Mouse (Mus musculus): ENCODE measurements around the gene Smyd3.
"Not testable (repeated sequence)": the region's sequence is repeated elsewhere in the genome, so short reads cannot be mapped to it uniquely, and the experiment has no call there.

The Smyd3 gene

DNA sequence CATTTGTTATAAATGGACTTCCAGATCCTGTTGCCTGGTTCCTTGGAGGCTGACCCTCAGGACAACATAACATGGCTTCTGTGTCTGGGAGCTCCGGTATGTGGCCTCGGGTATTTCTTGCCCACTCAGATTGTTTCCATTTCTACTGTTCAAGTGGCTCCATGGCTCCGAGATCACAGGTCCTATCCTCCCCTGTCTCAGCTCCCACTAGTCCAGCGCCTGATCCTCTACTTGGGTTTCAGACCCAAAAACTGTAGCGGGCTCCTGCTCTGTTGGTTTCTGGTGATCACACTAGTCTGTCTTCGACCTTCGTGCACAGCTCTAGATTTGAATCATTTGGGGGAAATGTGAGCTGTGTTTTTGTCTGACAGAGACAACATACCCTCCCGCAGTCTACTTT is 347.3 kb downstream of the Smyd3 start:
- DNase-seq (ENCODE audit: low read depth, low spot score): no peak

- no peak for DNase-seq (ENCODE audit: low read depth, low spot score)
These were observed 348.1 kb downstream of the Smyd3 start for GRCm38 (mm10) chr1:179169749-179170148.

DNA sequence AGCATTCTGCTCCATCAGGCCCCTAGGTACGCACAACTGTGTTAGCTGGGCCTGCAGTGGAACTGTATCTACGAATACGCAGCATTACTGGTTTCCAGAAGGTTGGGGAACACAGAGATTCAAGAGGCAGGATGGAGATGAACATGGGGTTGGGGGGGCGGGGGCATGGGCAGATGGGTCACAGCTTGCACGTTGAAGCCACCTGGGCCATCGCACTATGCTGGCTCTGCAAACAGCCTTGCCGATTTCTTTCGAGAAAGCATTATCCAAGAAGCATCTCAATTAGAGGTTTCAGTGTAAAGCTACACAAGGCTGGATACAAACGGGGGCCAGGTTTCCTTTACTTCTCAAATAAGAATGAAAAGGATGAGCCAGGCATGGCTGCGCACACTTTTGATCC is 348.7 kb downstream of the Smyd3 start:
- no peak for DNase-seq (ENCODE audit: low read depth, low spot score)

GRCm38 (mm10) chr1:179164219-179164618 is 353.6 kb downstream of the Smyd3 start:
- DNase-seq (ENCODE audit: low read depth, low spot score): not testable (repeated sequence)

- DNase-seq (ENCODE audit: low read depth, low spot score): not testable (repeated sequence)
These were observed 355.1 kb downstream of the Smyd3 start for GRCm38 (mm10) chr1:179162752-179163151.

GRCm38 (mm10) chr1:179161947-179162346 is 355.9 kb downstream of the Smyd3 start:
- DNase-seq (ENCODE audit: low read depth, low spot score): no peak

- DNase-seq (ENCODE audit: low read depth, low spot score): no peak
These were observed 357.1 kb downstream of the Smyd3 start for GRCm38 (mm10) chr1:179160697-179161096.

DNA sequence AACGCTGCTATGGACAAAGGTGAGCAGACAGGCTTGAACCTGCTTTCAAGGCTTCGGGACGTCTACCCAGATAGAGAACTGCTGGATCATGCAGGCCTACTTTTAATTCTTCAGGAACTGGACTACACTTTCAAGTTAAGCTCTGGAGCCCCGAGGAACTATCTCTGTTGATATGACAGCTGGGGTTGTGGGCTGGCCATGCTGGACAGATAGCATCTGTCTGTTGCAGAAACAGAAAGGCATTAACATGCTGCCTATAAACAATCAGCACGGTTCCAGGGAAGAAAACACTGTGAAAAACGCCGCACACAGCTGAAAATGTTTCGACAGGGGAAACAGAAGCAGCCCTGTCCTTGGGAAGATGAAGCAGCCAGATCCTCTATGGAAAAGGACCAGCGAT is 365.5 kb downstream of the Smyd3 start:
- DNase-seq (ENCODE audit: low read depth, low spot score): no peak

DNA sequence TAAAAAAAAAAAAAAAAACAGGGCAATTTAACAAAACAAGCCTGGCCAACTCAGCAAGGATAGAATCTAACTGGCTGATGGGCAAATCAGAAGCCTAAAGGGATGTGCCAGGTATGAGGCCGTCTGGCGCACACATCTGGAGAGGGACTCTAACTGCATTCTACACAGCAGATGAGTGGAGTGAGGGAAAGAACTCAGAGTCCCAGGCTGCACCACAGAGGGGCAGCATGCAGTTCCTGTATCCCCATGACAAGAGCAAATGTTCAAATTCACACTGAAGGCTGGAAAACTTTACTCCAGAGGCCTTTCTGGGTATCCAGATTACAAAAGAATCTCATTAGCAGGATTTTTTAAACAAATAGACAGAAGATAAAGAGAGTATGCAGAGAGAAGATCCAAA is 366.6 kb downstream of the Smyd3 start:
- no peak for DNase-seq (ENCODE audit: low read depth, low spot score)

DNA sequence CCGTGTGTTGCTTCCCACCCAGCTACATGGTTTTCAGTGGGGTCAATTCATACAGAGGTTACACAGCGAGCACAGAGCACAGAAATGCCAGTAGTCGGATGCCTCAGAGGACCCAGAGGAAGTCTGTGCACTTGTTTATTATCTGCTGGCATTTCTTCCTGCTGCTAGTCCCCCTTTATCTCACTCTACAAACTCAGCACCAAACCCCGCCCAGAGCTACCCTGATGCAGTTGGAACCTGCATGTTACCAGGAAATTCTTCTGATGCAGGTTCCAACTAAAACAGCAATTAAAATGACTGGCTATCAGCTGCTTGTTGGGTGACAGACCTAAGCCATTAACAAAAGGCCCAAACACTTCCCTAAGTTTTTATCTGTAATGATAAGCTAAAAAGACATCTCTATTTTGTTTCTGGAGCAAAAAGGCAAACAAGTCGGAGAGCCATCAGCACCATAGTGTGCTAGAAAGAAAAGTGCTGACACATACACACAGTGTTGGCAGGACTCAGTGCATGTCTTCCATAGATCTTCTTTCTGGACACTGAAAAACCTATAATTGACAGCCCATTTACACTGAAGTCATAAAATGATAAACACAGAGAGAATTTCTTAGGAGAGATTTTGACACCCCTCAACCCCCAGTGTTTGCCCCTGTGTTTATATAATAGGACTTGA is 368.2 kb downstream of the Smyd3 start:
- no peak for DNase-seq (ENCODE audit: low read depth, low spot score)

- DNase-seq (ENCODE audit: low read depth, low spot score): no peak
These were observed 371.1 kb downstream of the Smyd3 start for GRCm38 (mm10) chr1:179146730-179147167.

DNA sequence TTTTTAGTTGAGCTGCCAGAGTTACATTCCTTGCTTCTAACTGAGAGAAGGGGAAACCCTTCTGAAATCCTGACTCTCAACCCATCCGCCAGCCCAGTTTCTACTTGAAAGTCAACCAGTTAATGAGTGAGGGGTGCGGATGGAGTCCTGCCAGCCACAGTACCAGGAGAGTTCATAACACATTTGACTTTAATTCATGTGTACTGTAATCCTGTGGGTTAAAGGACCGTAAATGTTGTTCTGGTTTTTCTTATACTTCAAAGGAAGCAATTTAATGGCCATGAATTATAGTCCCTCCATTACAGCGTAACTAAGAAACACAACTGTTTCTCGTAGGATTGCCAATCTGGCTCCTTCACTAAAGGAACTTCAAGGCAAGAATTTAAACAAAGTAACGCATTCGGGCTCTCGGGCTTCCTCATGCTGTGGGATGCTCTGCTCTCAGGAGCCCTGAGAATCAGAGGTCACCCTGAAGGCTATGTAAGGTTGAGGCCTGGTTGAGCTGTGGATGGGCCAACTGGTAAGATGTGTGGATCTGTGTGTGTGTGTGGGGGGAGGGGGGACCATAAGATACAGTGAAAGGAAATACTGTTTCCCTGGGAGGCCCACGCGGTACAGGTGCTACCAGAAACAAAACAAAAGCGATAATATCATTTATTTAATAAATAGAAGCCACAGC is 374.5 kb downstream of the Smyd3 start:
- no peak for DNase-seq (ENCODE audit: low read depth, low spot score)

DNA sequence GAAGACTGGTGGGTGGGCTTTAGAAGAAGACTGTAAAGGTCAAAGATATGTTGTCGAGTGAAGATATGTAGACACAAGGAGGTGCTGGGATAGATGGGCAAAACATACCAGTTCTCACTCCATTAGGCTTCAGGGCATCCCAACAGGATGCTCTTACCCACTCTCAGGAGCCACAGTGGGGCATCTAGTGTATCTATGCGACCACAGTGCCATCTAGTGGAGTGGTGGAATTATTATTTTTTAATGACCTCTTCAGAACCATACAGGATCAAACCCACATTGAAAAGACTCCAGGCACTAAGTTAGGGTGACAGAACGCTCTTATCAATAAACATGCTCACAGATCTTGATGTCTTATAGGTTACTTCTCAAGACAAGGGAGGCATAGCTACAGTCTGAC is 375.7 kb downstream of the Smyd3 start:
- peak; percentile 53 for DNase-seq (ENCODE audit: low read depth, low spot score)

DNA sequence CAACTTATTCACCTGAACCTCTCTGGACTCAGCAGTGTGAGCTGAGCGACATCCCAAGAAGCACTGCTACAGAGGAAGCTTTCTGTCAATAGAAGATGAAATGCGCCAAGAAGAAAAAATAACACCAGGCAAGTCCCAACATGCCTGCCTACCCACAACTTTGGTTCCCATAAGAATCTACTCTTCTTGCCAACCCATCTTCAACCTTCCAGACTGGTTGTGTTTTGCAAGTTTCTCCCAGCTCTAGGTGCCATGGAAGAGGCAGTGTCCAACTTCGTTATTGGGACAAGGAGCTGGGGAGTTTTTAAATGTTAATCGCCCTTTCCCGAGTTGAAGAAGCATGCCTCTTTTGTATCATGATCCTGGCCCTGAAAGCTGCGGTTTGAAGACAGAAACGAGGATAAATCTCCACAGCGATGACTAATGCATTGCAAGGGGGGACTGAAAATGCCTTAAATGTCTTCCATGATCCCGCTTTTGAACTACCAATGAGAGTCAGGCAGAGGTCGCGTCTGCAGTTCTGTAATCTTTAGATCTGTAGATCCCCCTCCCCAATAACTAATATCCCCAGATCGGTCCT is 376.7 kb downstream of the Smyd3 start:
- no peak for DNase-seq (ENCODE audit: low read depth, low spot score)

DNA sequence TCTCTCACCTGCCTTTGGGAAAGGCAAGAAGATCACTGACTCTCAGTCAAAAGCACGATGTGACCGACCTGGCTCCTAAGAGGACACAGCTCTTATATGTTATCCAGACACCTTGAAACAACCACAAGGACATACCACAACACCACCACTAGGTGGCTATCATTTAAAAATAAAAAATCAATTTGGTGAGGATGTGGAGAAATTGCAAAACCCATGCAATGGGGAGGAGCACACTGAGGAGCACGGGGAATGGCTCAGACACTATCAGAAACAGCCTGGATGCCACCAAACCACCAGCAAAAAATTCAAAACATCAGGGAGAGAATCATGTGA is 380.7 kb downstream of the Smyd3 start:
- DNase-seq (ENCODE audit: low read depth, low spot score): no peak

- DNase-seq (ENCODE audit: low read depth, low spot score): no peak
These were observed 381.2 kb downstream of the Smyd3 start for GRCm38 (mm10) chr1:179136461-179137144.

GRCm38 (mm10) chr1:179129995-179130394 is 387.8 kb downstream of the Smyd3 start:
- no peak for DNase-seq (ENCODE audit: low read depth, low spot score)

DNA sequence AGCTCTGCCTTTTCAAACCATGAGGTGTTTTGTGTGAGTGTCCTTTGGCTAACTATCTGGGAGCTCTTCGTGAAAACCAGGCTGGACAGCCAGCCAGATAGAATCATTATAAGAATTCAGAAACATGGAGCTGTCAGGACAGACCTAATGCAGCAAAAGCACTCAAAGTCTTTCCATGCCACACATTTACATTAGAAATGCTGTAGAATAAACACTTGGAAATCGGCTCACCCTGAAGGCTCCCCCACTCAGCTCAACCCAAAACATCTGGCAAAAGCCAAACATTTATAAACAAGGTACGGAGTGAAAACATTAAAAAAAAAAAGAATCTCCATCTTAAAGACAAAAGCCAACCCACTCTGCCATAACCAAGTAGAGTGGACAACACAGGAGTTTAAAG is 391.6 kb downstream of the Smyd3 start:
- DNase-seq (ENCODE audit: low read depth, low spot score): no peak

DNA sequence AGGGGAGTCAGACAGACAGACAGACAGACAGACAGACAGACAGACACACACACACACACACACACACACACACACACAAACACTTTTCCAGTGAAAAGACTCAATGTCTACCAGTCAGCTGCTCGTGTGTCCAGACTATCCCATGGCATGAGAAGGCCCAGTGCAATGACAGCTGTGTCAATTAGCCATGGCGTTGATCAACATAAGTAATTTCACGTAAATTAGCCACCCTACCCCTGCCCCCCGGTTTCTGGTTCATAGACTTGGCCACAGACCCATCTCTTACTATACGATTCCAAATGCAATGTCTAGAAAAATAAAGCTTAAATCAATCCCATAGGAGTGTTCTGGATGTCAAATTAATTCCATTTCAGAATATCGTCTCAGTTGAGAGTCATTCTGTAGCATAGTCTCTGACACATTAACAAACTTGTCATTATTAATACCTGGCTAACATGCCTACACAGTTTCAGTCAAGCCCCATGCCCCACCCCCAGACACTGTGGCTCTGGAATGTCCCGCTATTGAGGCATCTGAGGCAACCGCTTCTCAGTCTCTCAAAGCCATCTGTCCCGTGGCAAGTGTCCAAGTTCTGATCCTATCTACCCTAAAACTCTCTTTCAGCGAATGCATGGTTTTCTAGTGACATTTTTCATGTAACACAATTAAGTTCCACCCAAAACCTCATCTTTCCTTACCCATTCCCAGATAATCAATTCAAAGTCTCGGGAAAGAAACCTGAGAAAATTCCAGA is 395.2 kb downstream of the Smyd3 start:
- no peak for DNase-seq (ENCODE audit: low read depth, low spot score)

DNA sequence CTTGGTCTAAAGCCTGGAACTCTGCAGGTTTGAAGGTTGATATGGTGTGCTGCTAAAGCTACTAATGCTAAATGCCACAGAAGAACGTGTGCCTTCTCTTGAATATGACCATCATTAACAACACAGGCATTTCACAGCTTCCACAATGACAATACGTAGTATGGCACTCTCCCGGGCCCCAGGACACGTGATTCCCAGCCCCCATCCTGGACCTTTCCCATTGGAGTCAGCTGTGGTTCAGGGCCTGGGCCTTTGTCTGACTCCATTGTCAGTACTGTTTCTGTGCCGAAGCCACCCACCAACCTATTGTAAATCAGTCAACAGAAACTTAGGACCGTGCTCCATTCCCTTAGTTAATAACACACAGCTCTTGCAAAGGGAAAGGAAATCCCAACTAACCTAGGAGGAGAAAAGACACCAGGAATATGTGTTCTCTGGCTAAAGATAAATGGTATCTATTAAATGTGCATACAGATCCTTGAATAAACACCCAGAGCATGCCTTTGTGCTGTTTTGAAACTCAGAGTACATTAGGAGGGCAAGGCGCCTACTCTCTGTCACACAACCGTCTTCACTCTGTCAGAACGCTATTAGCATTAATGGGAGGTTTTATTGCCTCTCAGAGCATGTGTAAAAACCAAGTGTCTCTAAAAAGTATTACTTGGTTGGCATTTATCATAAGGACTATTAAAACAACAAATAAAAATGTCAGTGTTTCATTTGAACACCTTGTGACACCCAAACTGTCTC is 397.4 kb downstream of the Smyd3 start:
- no peak for DNase-seq (ENCODE audit: low read depth, low spot score)

DNA sequence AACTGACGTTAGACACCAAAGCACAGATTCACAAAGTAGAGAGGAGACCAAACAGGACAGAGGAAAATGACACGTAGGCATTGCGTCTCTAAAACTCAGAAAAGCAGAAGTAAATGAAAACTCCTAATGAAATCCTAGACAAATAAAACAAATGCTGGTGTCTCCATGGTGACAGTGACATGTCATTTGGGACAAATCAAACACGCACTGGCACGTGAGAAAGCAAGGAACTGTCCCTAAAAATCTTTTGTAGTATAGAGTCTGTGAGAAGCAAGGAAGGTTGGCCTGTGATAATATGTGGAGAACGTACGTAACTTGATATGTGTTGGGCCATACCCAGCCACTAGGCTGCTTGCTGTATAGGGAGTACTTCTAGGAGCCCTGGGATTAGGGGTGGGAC is 399.2 kb downstream of the Smyd3 start:
- DNase-seq (ENCODE audit: low read depth, low spot score): no peak
